Mouse (Mus musculus) brain, embryonic 14.5 days (tissue): Measurements from ENCODE around the gene Fmnl2.

ENCODE experiments used
- CTCF ChIP-seq: fragments of 200-500 bp; IDR thresholded peaks from 2 replicates; pipeline ENCODE4 v1.5.1; 2012; ENCODE audit warnings: inconsistent platforms, mild to moderate bottlenecking, moderate library complexity, borderline replicate concordance; ENCODE audit not compliant: insufficient read depth, insufficient read length; ENCODE audit errors: extremely low read depth
- POLR2A ChIP-seq: fragments of 200-500 bp; IDR thresholded peaks from 2 replicates; pipeline ENCODE4 v1.6.1; 2012; ENCODE audit warnings: mild to moderate bottlenecking, inconsistent platforms, borderline replicate concordance; ENCODE audit not compliant: poor library complexity, insufficient read depth, insufficient read length, severe bottlenecking; ENCODE audit errors: extremely low read depth

DNA sequence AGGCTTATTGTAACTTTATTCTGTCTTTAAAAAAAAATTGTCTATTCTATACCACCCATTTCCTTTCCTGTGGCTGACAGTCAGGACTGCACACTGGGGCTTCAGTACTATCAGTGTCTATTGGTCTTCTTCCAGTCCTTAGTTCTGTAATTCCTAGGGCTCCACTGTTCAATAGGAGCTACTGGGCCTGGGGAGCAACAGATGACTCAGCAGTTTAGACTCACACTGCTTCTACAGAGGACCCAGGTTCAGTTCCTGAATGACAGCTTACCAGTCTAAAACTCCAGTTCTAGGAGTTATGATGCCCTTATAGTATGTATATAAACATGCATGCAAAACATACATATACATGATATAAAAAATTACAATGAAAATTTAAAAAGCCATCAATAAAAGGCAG is 289.2 kb downstream of the Fmnl2 start:
- TF ChIP-seq CTCF (no peak), POLR2A (no peak)
